Mouse (Mus musculus): ENCODE measurements around the gene Tfap2a.

Gene Tfap2a

GRCm38 (mm10) chr13:40734316-40734965 is 3.7 kb downstream of the Tfap2a start:
- DNase-seq (ENCODE audit: low spot score), result no peak

- no peak for DNase-seq (ENCODE audit: low spot score)
Measured at GRCm38 (mm10) chr13:40733542-40734151, 4.5 kb downstream of the Tfap2a start.

GRCm38 (mm10) chr13:40732816-40733541 is 5.2 kb downstream of the Tfap2a start:
- DNase-seq (ENCODE audit: low spot score), result no peak

DNA sequence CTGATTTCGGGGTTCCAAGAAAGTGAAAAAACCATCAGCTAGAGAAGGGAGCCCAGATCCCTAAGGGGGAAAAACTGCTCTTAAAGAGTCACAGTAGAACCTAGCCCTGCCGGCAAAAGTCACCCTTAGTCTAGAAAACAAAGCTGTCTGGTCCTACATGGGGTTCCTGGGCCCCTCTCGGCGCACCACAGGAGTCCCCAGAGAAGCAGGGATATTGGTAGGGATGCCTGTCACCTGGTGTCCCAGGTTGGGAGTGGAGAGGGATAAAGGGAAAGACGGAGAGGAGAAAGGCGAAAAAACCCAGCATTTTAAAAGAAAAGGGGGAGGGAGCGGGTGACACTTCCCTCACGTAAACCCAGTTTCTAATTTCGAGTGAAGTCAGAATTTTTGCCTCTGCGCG is 6.1 kb downstream of the Tfap2a start:
- DNase-seq (ENCODE audit: low spot score), result no peak

GRCm38 (mm10) chr13:40731179-40731841 is 6.9 kb downstream of the Tfap2a start:
- no peak for DNase-seq (ENCODE audit: low spot score)

- DNase-seq (ENCODE audit: low spot score), result peak; percentile 59
Measured at GRCm38 (mm10) chr13:40730651-40731178, 7.5 kb downstream of the Tfap2a start.

DNA sequence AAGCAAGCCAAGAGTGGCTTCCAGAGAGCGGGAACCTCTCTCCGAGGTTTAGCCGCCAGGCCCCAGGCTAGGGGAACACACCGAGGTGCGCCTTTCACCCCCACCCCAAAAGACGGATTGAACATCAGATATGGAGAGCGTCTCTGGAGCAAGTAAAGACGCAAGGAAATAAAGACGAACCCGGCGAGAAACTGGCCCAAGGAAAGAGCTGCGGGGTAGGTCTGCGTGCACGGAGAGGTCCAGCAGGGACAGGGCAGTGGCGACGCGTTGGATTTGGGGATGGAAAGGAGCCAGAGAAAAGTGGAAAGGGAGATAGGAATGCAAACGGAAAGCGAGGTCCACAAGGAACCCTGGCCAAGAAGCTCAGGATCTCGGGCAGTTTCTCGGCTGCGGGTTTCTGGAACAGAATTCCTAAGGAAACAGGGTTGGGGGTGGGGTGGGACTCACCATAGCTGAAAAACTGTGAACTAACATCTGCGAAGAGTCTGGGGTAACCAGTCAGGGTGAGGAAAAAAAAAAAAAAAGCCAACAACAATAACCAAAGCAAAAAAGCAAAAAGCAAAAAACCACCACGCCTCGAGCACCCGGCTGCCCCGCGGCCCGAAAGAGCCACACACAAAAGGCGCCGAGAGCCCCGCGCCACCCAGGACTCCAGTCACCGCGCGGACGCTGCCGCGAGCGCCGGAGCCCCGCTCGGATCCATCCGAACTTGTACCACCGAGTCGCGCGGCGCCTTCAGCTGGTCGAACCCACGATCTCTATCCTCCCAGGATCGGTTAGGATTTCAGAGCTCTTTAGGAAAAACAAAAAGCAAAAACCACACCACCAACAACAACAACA is 8.4 kb downstream of the Tfap2a start:
- no peak for DNase-seq (ENCODE audit: low spot score)

DNA sequence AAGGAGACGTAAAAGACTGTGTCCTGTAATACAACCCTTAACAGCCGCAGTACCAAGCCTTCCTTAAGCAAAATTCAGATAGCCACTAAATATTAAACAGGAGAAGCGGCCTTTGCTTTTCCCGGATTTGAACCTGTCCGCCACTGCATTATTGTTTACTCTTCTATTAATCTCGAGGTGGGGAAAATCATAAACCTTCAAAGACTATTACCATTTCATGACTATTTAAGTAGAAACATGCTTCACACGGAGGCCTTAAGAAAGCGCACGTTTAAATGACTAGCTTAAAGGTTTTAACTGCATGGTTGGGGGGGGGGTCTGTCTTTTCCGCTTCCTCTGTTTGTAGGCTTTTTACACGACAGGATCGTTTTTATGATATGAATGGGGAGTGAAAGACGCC is 9.1 kb downstream of the Tfap2a start:
- no peak for DNase-seq (ENCODE audit: low spot score)

GRCm38 (mm10) chr13:40728626-40728990 is 9.6 kb downstream of the Tfap2a start:
- DNase-seq (ENCODE audit: low spot score), result no peak

DNA sequence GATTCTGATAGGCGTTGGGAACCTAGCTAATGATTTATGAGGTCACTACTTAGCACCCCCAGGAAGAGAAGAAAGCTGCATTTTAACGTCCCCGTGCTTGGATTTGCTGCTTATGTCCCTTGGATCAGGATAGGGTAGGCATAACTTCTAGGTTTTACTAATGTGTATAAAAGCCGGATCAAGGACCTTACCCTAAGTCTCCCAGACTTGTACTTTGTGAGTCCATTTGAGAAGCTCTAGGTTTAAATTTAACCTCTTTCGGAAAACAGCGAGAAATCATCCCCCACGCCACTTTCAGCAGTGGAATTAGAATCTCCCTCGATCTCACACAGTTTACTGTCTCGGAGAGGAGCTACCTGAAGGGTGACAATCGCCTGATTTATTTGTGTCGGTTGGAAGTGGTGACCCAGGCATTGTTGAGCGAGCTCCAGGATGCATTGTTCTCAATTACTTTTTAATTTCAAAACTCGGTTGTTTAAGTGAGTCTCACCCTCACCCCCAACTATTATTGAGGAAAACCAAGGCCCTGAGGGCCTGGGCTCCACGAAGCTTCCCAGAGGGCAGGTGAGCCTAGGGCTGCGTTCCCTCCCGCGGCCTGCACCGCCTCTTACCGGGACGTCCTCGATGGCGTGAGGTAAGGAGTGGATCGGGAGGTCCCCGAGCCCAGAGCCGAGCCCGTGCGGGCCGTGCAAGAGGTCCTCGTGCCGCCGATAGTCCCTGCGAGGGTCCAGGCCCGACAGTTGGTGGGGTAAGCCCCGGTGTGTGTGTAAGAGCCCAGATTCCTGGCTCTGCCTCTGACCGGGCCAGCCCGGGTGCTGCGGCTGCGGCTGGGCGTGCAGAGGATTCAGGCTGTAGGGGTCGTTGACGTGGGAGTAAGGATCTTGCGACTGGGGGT is 10.2 kb downstream of the Tfap2a start:
- DNase-seq (ENCODE audit: low spot score), result no peak

DNA sequence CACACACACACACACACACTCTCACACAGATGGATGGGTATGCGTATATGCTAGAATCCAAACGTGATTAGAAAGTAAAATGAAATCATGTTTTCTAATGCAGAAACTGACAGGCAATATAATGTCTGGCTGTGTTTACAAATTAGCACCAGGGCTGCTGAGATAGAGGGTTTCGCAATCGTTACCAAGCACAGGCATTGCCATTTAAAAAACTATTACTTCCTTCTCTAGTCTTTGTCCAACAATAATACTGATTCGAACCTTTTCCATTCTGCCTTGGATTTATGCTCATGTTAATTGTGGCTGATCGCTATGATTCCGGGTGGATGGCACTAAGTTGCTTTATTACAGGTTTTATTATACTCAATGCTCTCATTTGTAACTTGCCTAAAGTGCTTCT is 12.3 kb downstream of the Tfap2a start:
- no peak for DNase-seq (ENCODE audit: low spot score)

DNA sequence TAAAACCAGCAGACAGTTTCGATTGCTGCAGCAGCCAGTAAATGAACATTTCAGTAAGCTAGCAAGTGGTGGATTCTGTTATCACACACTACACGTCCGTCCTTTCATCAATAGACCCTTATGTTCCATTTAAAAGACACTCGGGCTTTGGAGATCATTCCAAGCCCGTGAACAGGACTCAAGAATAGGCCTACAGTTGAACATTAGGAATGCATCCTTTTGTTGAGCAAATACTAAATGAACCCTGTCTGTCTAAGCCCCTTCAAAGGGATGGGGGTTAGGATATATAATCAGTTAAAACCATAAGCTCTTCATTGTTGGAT is 14.6 kb downstream of the Tfap2a start:
- DNase-seq (ENCODE audit: low spot score), result no peak

GRCm38 (mm10) chr13:40722741-40723597 is 15.2 kb downstream of the Tfap2a start:
- DNase-seq (ENCODE audit: low spot score), result peak; percentile 97

GRCm38 (mm10) chr13:40719741-40720082 is 18.5 kb downstream of the Tfap2a start:
- DNase-seq (ENCODE audit: low spot score), result no peak

- no peak for DNase-seq (ENCODE audit: low spot score)
Measured at GRCm38 (mm10) chr13:40719066-40719740, 19.0 kb downstream of the Tfap2a start.

DNA sequence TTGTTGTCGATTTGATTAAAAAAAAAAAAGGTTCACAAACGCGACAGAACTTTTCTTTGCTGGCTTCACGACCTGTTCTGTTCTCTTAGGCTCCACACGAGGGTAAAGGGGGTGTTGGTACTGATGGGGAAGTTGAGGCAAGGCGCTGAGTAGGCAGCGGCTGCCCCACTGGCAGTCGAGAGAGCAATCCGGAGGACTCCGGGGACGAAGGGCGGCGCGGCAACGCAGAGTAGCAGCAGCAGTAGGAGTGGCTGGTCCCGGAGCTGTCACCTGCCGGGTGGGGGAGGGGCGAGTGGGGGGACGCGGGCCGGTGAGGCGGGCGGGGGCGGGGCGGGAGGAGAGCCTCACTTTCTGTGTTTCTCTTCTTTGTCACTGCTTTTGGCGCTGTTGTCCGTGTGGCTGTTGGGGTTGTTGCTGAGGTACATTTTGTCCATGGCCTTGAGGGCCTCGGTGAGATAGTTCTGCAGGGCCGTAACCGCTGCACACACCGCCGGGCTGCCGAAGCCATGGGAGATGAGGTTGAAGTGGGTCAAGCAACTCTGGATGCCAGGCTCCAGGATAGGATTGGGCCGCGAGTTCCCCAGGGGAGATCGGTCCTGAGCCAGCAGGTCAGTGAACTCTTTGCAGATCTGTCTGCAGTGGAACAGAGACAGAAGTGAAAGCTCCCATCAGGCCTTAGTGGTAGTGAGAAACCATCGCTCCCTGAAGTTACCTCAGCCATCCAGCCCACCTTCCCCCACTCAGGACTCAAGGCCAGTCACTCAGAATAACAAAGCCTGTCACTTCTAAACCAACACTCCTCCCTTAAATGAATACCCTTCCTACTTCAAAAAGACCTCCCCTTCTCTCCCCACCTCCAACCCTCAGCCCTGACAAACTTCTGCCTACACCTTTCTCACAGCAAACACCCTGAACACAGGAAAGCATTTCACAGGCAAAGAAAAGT is 21.1 kb downstream of the Tfap2a start:
- DNase-seq (ENCODE audit: low spot score), result peak; percentile 61

GRCm38 (mm10) chr13:40714531-40714930 is 23.6 kb downstream of the Tfap2a start:
- no peak for DNase-seq (ENCODE audit: low spot score)

GRCm38 (mm10) chr13:40713681-40714080 is 24.5 kb downstream of the Tfap2a start:
- no peak for DNase-seq (ENCODE audit: low spot score)
